Mouse (Mus musculus) ES-E14 (cell line): Measurements from ENCODE around the gene Gm10477. TPM values are rescaled to one million over a fixed set of nuclear protein-coding genes. Genes with fewer than 3 reads are reported as not detected.
A peak's percentile ranks its signal among the peaks of the same experiment; 100 is the strongest.
"Not testable (repeated sequence)": the region's sequence is repeated elsewhere in the genome, so short reads cannot be mapped to it uniquely, and the experiment has no call there.

Experiments used
- DNase-seq: peaks from one replicate; pipeline ENCODE4 v3.0.0-alpha.2; 2013; ENCODE audit warnings: low read depth, low spot score
- H3K27ac ChIP-seq: 2 replicates; pipeline ENCODE4 v1.5.1; 2012; ENCODE audit warnings: low read depth, mild to moderate bottlenecking, low read length, moderate library complexity, mixed read lengths; ENCODE audit not compliant: poor library complexity, insufficient read depth, severe bottlenecking
- H3K36me3 ChIP-seq: 2 replicates; pipeline ENCODE4 v1.6.1; 2012; ENCODE audit warnings: mild to moderate bottlenecking, low read length, moderate library complexity, mixed read lengths; ENCODE audit not compliant: control insufficient read depth, poor library complexity, insufficient read depth, severe bottlenecking
- H3K4me1 ChIP-seq, 2 experiments: fragments of 150-350 bp in 1 of 2; sonication (generic) in 1 of 2; 2 replicates each; pipeline ENCODE4 v1.6.1; 2012; ENCODE audit warnings: low read length in 2 of 2, mild to moderate bottlenecking in 1 of 2, mixed read lengths in 1 of 2; ENCODE audit not compliant: control insufficient read depth in 2 of 2, insufficient read depth in 2 of 2, poor library complexity in 1 of 2
- H3K4me3 ChIP-seq, 2 experiments: fragments of 150-350 bp in 1 of 2; sonication (generic) in 1 of 2; 2 replicates each; pipeline ENCODE4 v1.5.1; 2012; ENCODE audit warnings: low read length in 2 of 2, low read depth in 1 of 2, mild to moderate bottlenecking in 1 of 2, mixed read lengths in 1 of 2; ENCODE audit not compliant: insufficient read depth in 1 of 2, poor library complexity in 1 of 2, severe bottlenecking in 1 of 2
- H3K9ac ChIP-seq: 2 replicates; pipeline ENCODE4 v1.6.1; 2012; ENCODE audit warnings: low read depth, mild to moderate bottlenecking, low read length, mixed read lengths; ENCODE audit not compliant: poor library complexity, insufficient read depth, severe bottlenecking
- H3K9me3 ChIP-seq: fragments of 150-350 bp; sonication (generic); 2 replicates; pipeline ENCODE4 v1.6.1; 2012; ENCODE audit warnings: low read depth, mild to moderate bottlenecking, low read length; ENCODE audit not compliant: control insufficient read depth, insufficient read depth
- CHD2 ChIP-seq: IDR thresholded peaks from 2 replicates; pipeline ENCODE4 v1.6.1; 2014; ENCODE audit warnings: mild to moderate bottlenecking, low read depth, low read length, inconsistent platforms
- HCFC1 ChIP-seq: IDR thresholded peaks from 2 replicates; pipeline ENCODE4 v1.6.1; 2012; ENCODE audit warnings: low read length, inconsistent platforms, borderline replicate concordance; ENCODE audit not compliant: insufficient read depth
- MAFK ChIP-seq: IDR thresholded peaks from 2 replicates; pipeline ENCODE4 v1.6.1; 2014; ENCODE audit warnings: mild to moderate bottlenecking, low read depth, low read length, inconsistent platforms; ENCODE audit not compliant: insufficient read depth
- ZC3H11A ChIP-seq: IDR thresholded peaks from 2 replicates; pipeline ENCODE4 v1.6.1; 2012; ENCODE audit warnings: low read depth, mild to moderate bottlenecking, inconsistent platforms, low read length, borderline replicate concordance
- ZNF384 ChIP-seq: IDR thresholded peaks from 2 replicates; pipeline ENCODE4 v1.6.1; 2012; ENCODE audit warnings: low read depth, low read length, inconsistent platforms
- in situ Hi-C, 2 experiments: fragments of 600-800 bp; cut with MboI; formaldehyde crosslinking; loops; one replicate each; pipeline ENCODE4 v1.15.1; 2025; ENCODE audit warnings: low sequenced_read_pairs in 2 of 2, inconsistent platforms in 1 of 2; ENCODE audit not compliant: unreplicated experiment in 2 of 2
- total RNA-seq: library from RNA; depleted of rRNA; stranded (reverse); fragments of 300-350 nt; gene quantifications from 2 replicates; pipeline ENCODE4 v1.2.3, GENCODE M21; 2012; rRNA removed

The Gm10477 gene
- not detected in 2 replicates for total RNA-seq

- H3K36me3 ChIP-seq, H3K4me1 ChIP-seq, H3K9ac ChIP-seq, in situ Hi-C loops, DNase-seq, H3K4me3 ChIP-seq, H3K27ac ChIP-seq, H3K9me3 ChIP-seq: not testable (repeated sequence)
Observed at GRCm38 (mm10) chrX:56524442-56524841, at the start of gene Gm10477. Gene Gm10477, plus strand, starts transcription at chrX:56524742.

GRCm38 (mm10) chrX:56477553-56477952 is 47.0 kb upstream of the Gm10477 start:
- no peak for TF ChIP-seq MAFK
- H3K9me3 ChIP-seq = no peaks in the 10 kb centered on the region
- H3K9ac ChIP-seq = no peak overlapping the region
- no peak overlapping the region for H3K4me3 ChIP-seq
- in situ Hi-C loops = no loop called here
- no peak for DNase-seq
- no peak overlapping the region for H3K27ac ChIP-seq
- no peaks in the 10 kb centered on the region for H3K4me1 ChIP-seq
- H3K36me3 ChIP-seq = no peaks in the 10 kb centered on the region; the same call in 1 of the 2 replicates

- TF ChIP-seq MAFK (no peak), CHD2 (no peak), HCFC1 (no peak), ZC3H11A (no peak), ZNF384 (no peak)
- no peaks in the 10 kb centered on the region; the same call in 1 of the 2 replicates for H3K36me3 ChIP-seq
- H3K9ac ChIP-seq = no peak overlapping the region
- no peak for DNase-seq
- in situ Hi-C loops = no loop called here
- H3K27ac ChIP-seq = no peak overlapping the region
- H3K4me3 ChIP-seq = no peak overlapping the region
- no peaks in the 10 kb centered on the region for H3K9me3 ChIP-seq
- H3K4me1 ChIP-seq = no peaks in the 10 kb centered on the region
Observed at GRCm38 (mm10) chrX:56481906-56482305, 42.6 kb upstream of the Gm10477 start.

- peak; percentile 40 for DNase-seq
- H3K27ac ChIP-seq = no peak overlapping the region
- in situ Hi-C loops = loop anchor here in 1 of 2 experiments (10.0 kb wide), 1 partner anchor 65 kb away; no protein-coding TSS in a partner anchor
- H3K36me3 ChIP-seq = no peaks in the 10 kb centered on the region
- peak; percentile 54; the same call in 1 of the 2 replicates for TF ChIP-seq ZC3H11A
- no peak for TF ChIP-seq MAFK
- no peaks in the 10 kb centered on the region for H3K9me3 ChIP-seq
- no peaks in the 10 kb centered on the region for H3K4me1 ChIP-seq
- no peak overlapping the region for H3K9ac ChIP-seq
- H3K4me3 ChIP-seq = no peak overlapping the region
Observed at GRCm38 (mm10) chrX:56489758-56490157, 34.8 kb upstream of the Gm10477 start.

GRCm38 (mm10) chrX:56497241-56497640 is 27.3 kb upstream of the Gm10477 start:
- DNase-seq = no peak
- TF ChIP-seq CHD2 = no peak
- TF ChIP-seq MAFK = no peak
- TF ChIP-seq ZNF384 = no peak
- no peak for TF ChIP-seq ZC3H11A
- no peak for TF ChIP-seq HCFC1
- in situ Hi-C loops = loop anchor here in 1 of 2 experiments (10.0 kb wide), 1 partner anchor 72 kb away; no protein-coding TSS in a partner anchor
- Histone ChIP-seq H3K36me3 (no peaks in the 10 kb centered on the region), H3K27ac (no peak overlapping the region), H3K4me1 (no peaks in the 10 kb centered on the region), H3K9ac (no peak overlapping the region), H3K9me3 (no peaks in the 10 kb centered on the region), H3K4me3 (no peak overlapping the region)
